Mouse (Mus musculus): ENCODE measurements around the gene 2310046K23Rik. TPM values are rescaled to one million over a fixed set of nuclear protein-coding genes. Genes with fewer than 3 reads are reported as not detected.

2310046K23Rik gene
- total RNA-seq, 2 experiments from 2014 or later: not detected

DNA sequence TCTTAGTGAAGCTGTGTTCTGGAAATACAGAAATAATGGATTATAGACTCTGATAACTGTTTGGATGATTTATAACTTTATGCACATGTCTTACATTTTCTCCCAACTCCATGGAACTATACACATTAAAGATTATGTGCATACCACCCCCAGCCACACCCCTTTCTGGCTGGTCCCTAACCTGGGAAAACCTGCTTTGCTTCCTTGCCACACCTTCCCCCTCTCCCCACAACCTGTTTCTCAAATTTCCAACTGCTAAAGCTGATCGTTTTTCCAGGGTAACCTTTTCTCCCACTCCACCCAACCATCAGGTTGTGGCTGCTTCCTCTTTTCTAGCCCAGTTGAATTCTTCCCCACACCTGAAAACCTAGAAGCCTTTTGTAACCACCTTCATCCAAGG is 48.0 kb downstream of the 2310046K23Rik start:
- no peak overlapping the region for H3K4me3 ChIP-seq
- no peak for TF ChIP-seq CTCF (conservative IDR thresholded peaks at IDR 0.05)
- no peak overlapping the region for H3K27ac ChIP-seq
- no peak for DNase-seq (ENCODE audit: low spot score in 2 of 2)

DNA sequence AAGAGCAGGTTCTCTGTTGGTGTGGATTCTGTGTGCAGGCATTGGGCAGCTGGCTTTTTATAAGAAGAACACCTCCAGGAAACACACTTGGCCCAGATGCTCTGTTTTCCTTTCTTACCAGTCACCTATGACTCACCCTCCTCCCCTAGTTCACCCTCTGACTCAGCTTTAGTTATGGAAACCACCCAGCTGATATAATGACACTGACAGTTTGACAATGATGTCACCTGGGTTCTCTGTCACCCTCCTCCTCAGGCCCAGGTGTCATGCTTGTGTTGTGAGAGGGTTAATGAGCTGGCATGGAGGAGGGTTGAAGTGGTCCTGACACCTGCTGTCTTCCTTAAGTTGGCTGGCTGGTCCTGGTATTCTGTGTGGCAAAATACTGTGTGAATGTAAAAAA is 48.4 kb downstream of the 2310046K23Rik start, which contains the start of gene Sprr1a:
Sprr1a (minus strand) TSS at position 33 of the 400 bp plus-strand sequence.
- Histone ChIP-seq H3K27ac (no peak within 1 kb of the TSS), H3K4me3 (no peak within 1 kb of the TSS)
- DNase-seq (ENCODE audit: low spot score in 2 of 2): no peak
- no peak for TF ChIP-seq CTCF (conservative IDR thresholded peaks at IDR 0.05)

Other genes starting within 250 kb of the 2310046K23Rik start
- gene Sprr2a3, start 249.1 kb downstream of the 2310046K23Rik start, total RNA-seq (2021): not detected
- gene Sprr2b, start 217.9 kb downstream of the 2310046K23Rik start, total RNA-seq (2021): not detected
- not detected for gene Sprr2d, start 195.4 kb downstream of the 2310046K23Rik start, total RNA-seq (2021)
- gene Sprr2e, start 182.4 kb downstream of the 2310046K23Rik start, total RNA-seq (2021): not detected
- not detected for gene Sprr2f, start 169.3 kb downstream of the 2310046K23Rik start, total RNA-seq (2021)
- gene Sprr2h, start 148.8 kb downstream of the 2310046K23Rik start, total RNA-seq (2021): not detected
- not detected for gene Sprr2i, start 126.5 kb downstream of the 2310046K23Rik start, total RNA-seq (2021)
- not detected for gene Sprr2j-ps, start 116.4 kb downstream of the 2310046K23Rik start, total RNA-seq (2021)
- 1 to 10 TPM; 1.1 to 4.2 TPM for gene Gm9774, start 105.1 kb downstream of the 2310046K23Rik start, total RNA-seq (2021)
- gene Sprr2k, start 101.9 kb downstream of the 2310046K23Rik start, total RNA-seq (2021): not detected
- gene Sprr1b, start 95.7 kb downstream of the 2310046K23Rik start, total RNA-seq (2021): not detected
- gene Sprr3, start 75.8 kb downstream of the 2310046K23Rik start, total RNA-seq (2021): not detected
- not detected for gene Sprr1a, start 48.6 kb downstream of the 2310046K23Rik start, total RNA-seq (2021)
- gene Sprr4, start 34.0 kb downstream of the 2310046K23Rik start, total RNA-seq (2021): not detected
- gene Ivl, start 39.2 kb upstream of the 2310046K23Rik start, total RNA-seq (2021): not detected
- gene Smcp, start 54.5 kb upstream of the 2310046K23Rik start, total RNA-seq (2021): not detected
- gene 2210017I01Rik, start 73.0 kb upstream of the 2310046K23Rik start, total RNA-seq (2021): not detected
- gene Lce6a, start 87.1 kb upstream of the 2310046K23Rik start, total RNA-seq (2021): not detected
- not detected for gene Lce1a1, start 113.8 kb upstream of the 2310046K23Rik start, total RNA-seq (2021)
- not detected for gene Lce1b, start 122.4 kb upstream of the 2310046K23Rik start, total RNA-seq (2021)
- gene Lce1a2, start 135.8 kb upstream of the 2310046K23Rik start, total RNA-seq (2021): not detected
- gene Lce1c, start 144.7 kb upstream of the 2310046K23Rik start, total RNA-seq (2021): not detected
- not detected for gene Lce1d, start 152.7 kb upstream of the 2310046K23Rik start, total RNA-seq (2021)
- gene Lce1e, start 174.6 kb upstream of the 2310046K23Rik start, total RNA-seq (2021): not detected
- not detected for gene Lce1f, start 185.8 kb upstream of the 2310046K23Rik start, total RNA-seq (2021)
- gene Gm38119, start 204.6 kb upstream of the 2310046K23Rik start, total RNA-seq (2021): not detected
- gene Lce1g, start 217.8 kb upstream of the 2310046K23Rik start, total RNA-seq (2021): not detected
- not detected for gene Lce1h, start 230.6 kb upstream of the 2310046K23Rik start, total RNA-seq (2021)
- gene Lce1i, start 244.4 kb upstream of the 2310046K23Rik start, total RNA-seq (2021): not detected